Mouse (Mus musculus): ENCODE data around the gene Tcf7l2. TPM values are rescaled to one million over a fixed set of nuclear protein-coding genes. Genes with fewer than 3 reads are reported as not detected.

The Tcf7l2 gene
- polyA plus RNA-seq, 1 experiment, result 18.8 TPM

DNA sequence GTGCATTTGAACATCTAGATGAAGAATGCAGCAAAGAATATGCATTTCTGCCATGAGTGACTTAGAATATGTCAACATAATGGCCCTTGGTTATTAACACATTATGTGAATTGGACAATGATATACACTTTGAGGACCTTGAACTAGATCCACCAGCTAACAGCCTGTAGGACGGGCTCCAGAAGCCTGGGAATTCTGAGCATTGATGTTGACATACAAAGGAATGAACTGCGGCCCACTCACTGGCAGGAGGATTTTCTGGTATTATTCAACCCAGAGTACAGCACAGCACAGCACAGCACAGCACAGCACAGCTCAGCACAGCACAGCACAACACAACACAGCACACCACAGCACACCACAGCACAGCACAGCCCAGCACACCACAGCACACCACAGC, 104.1 kb downstream of the Tcf7l2 start:
- no peak for TF ChIP-seq CTCF (IDR thresholded peaks at IDR 0.05; ENCODE audit: low read depth, low read length)
- no peak for TF ChIP-seq POLR2A (IDR thresholded peaks at IDR 0.05; ENCODE audit: borderline replicate concordance, low read depth, low read length)
- H3K4me3 ChIP-seq (ENCODE audit: insufficient read depth, low read length), result no peak overlapping the region
- H3K27ac ChIP-seq (ENCODE audit: insufficient read depth, low read depth, low read length), result no peak overlapping the region
- no peaks in the 10 kb centered on the region for H3K4me1 ChIP-seq (ENCODE audit: control insufficient read depth, insufficient read depth, low read length)

DNA sequence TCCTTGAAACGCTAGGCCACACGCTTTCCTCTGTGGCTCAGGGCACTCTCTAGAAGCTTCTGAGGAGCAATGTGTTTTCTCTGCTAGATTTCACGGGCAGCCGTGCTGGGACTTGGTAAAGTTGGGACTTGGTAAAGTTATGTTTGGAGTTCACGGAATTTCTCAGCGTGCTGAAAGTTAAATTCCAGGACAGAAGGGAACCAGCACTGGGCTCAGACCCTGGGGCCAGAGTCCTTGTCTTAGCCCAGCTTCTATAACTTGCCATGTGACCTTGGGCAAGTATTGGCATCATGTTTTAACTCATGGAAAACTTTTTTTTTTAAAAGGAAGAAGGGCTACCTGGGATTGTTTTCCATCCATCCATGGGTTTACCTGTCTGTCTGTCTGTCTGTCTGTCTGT, 104.6 kb downstream of the Tcf7l2 start:
- H3K4me3 ChIP-seq (ENCODE audit: insufficient read depth, low read length), result no peak overlapping the region
- H3K27ac ChIP-seq (ENCODE audit: insufficient read depth, low read depth, low read length), result no peak overlapping the region
- TF ChIP-seq POLR2A (IDR thresholded peaks at IDR 0.05; ENCODE audit: borderline replicate concordance, low read depth, low read length) (no peak), CTCF (IDR thresholded peaks at IDR 0.05; ENCODE audit: low read depth, low read length) (no peak)
- no peaks in the 10 kb centered on the region for H3K4me1 ChIP-seq (ENCODE audit: control insufficient read depth, insufficient read depth, low read length)

DNA sequence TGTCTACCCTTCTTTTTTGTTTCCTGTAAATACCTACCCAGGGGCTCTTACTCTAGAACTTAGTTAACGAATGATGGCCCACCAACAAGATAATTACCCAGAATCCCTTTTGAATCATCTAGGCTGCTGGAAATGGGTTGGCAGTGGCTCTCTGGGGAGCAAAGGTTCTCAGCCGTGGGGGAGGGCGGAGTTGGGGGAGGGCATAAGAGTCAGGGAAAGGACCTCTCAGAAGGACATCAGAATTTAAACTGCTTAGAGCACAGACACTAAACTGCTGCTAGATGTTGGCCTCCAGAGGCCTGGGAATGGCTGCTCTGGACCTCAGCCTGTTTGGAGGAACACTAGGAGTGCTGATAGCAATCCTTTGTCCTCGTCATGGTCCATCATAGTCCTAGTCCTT, 105.4 kb downstream of the Tcf7l2 start:
- TF ChIP-seq CTCF (IDR thresholded peaks at IDR 0.05; ENCODE audit: low read depth, low read length) (no peak), POLR2A (IDR thresholded peaks at IDR 0.05; ENCODE audit: borderline replicate concordance, low read depth, low read length) (no peak)
- Histone ChIP-seq H3K4me3 (ENCODE audit: insufficient read depth, low read length) (no peak overlapping the region), H3K27ac (ENCODE audit: insufficient read depth, low read depth, low read length) (no peak overlapping the region), H3K4me1 (ENCODE audit: control insufficient read depth, insufficient read depth, low read length) (no peaks in the 10 kb centered on the region)

DNA sequence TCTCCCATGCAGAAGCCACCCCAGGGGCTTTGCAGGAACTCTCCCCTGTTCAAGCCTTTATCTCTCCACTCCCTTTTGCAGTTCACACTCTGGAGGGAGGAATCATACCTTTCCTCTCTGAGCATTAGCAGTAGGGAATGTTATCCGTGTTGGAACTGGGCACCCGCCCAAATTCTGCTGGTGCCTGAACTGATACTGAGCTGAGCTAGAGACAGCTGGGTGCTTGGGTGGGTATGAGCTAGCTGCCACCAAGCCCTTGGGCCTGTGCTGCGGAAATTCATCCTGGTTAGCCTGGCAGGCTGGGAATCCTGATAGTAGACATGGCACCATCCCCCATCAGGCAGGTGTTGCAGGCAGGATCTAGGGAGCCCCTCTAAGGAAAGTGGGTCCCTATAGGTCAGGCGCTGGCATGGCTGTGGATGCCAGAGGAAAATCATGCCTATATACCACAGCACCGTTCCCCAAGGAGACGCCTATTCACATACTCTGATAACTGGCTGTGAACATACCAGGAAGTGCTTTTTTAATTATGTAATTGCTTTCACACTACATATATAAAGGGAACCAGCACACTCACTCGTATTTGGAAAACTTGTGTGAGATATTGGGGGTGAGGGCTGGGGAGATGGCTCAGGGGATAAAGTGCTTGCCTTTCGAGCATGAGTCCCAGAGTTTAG, 108.9 kb downstream of the Tcf7l2 start:
- Histone ChIP-seq H3K4me3 (ENCODE audit: insufficient read depth, low read length) (no peak overlapping the region), H3K27ac (ENCODE audit: insufficient read depth, low read depth, low read length) (no peak overlapping the region), H3K4me1 (ENCODE audit: control insufficient read depth, insufficient read depth, low read length) (no peaks in the 10 kb centered on the region)
- no peak for TF ChIP-seq POLR2A (IDR thresholded peaks at IDR 0.05; ENCODE audit: borderline replicate concordance, low read depth, low read length)
- TF ChIP-seq CTCF (IDR thresholded peaks at IDR 0.05; ENCODE audit: low read depth, low read length), result no peak

DNA sequence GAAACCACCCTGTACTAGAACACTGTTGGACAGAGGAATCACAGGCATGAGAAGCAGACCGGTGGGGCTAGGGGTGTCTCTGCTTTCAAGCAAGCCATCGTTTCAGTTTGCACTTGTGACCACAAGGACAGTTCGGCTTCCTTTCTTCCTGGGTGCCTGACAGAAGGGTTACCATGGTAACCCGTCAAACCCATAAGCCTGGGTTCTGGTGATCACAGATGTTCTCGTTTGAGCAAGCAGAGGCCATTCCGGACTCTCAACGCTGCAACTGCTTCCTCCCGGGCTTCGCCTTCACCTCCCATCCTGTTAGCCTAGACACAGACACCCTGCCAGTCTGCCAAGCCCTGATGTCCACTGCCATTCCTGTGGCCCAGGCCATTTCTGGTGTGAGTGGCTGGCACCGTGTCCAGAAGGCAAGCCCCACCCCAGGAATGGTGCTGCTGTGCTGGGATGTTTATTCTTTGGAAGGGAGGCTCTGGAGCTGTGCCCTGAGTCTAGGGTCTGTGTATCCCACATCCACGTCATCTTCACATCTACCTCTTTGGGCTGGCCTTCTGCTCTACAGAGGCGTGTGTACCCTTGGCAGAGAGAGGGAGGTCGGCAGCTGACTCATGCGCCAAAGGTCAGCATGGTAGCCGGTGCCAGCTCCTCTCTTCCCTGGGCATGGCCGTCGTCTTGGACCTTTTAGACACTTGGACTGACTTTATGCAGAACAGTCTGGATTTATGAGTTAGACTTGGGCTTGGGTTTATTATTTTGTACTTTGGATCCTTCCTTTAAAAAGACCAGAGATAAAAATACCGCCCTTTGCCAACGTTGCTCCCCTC, 110.1 kb downstream of the Tcf7l2 start:
- no peak overlapping the region for H3K4me3 ChIP-seq (ENCODE audit: insufficient read depth, low read length)
- H3K27ac ChIP-seq (ENCODE audit: insufficient read depth, low read depth, low read length), result no peak overlapping the region
- TF ChIP-seq POLR2A (IDR thresholded peaks at IDR 0.05; ENCODE audit: borderline replicate concordance, low read depth, low read length) (no peak), CTCF (IDR thresholded peaks at IDR 0.05; ENCODE audit: low read depth, low read length) (no peak)
- H3K4me1 ChIP-seq (ENCODE audit: control insufficient read depth, insufficient read depth, low read length), result no peaks in the 10 kb centered on the region

DNA sequence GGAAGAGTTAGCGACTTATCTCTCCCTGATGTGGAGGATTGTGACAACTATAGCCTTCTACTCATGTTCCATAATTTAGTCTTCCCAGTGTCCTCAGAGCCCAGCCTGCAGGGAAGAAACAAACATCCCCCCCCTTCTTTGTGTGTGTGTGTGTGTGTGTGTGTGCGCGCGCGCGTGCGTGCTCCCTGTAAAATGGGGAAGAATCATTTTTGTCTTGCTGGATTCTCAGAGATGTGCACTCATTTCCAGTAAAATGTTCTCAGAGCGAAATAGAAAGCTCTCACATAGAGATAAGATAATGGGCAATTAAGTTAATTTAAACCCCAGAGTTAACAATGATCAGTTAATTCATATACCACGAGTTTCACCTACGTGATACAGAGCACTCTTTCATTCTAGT, 112.8 kb downstream of the Tcf7l2 start:
- H3K4me3 ChIP-seq (ENCODE audit: insufficient read depth, low read length), result no peak overlapping the region
- no peak for TF ChIP-seq POLR2A (IDR thresholded peaks at IDR 0.05; ENCODE audit: borderline replicate concordance, low read depth, low read length)
- TF ChIP-seq CTCF (IDR thresholded peaks at IDR 0.05; ENCODE audit: low read depth, low read length), result no peak
- no peak overlapping the region for H3K27ac ChIP-seq (ENCODE audit: insufficient read depth, low read depth, low read length)
- H3K4me1 ChIP-seq (ENCODE audit: control insufficient read depth, insufficient read depth, low read length), result no peaks in the 10 kb centered on the region

DNA sequence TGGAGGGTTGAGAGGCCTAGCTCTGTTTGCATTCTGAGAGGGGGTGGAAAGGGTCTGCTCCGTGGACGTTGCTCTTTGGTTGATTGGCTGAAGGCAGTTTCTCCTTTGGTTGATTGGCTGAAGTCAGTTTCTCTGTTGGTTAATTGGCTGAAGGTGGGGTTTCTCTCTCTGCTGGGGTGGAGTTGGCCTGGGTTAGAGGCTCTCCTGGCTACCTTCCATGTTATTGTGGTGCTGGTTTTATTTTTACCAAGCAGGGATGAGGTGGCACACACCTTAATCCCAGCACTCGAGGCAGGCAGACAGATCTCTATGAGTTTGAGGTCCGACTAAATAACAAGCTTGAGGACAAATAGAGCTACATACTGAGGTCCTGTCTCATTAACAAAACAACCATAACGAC, 114.0 kb downstream of the Tcf7l2 start:
- Histone ChIP-seq H3K27ac (ENCODE audit: insufficient read depth, low read depth, low read length) (no peak overlapping the region), H3K4me1 (ENCODE audit: control insufficient read depth, insufficient read depth, low read length) (no peaks in the 10 kb centered on the region), H3K4me3 (ENCODE audit: insufficient read depth, low read length) (no peak overlapping the region)
- TF ChIP-seq CTCF (IDR thresholded peaks at IDR 0.05; ENCODE audit: low read depth, low read length), result no peak

DNA sequence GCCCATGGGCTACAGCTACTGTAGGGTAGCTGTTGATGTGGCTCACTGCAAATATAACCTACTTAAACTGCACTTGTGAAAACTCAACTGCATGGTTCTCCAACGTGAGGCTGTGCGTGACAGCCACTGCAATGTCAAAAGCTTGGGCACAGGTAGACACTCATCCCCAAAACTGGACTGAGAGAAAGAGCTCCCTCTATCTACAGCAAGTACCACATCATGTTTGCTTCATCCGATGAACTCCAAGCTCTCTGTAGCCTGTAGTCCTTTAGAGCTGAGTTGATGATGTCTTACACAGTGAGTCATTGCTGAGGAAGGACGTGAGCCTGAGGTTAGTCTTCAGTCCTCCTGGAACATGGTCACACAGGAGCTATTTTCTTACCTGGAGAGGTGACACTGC, 115.7 kb downstream of the Tcf7l2 start:
- H3K4me1 ChIP-seq (ENCODE audit: control insufficient read depth, insufficient read depth, low read length), result peaks cover 1% of the 10 kb centered on the region; the same call in 1 of the 2 replicates
- no peak overlapping the region for H3K27ac ChIP-seq (ENCODE audit: insufficient read depth, low read depth, low read length)
- no peak for TF ChIP-seq CTCF (IDR thresholded peaks at IDR 0.05; ENCODE audit: low read depth, low read length)
- TF ChIP-seq POLR2A (IDR thresholded peaks at IDR 0.05; ENCODE audit: borderline replicate concordance, low read depth, low read length), result no peak
- H3K4me3 ChIP-seq (ENCODE audit: insufficient read depth, low read length), result no peak overlapping the region

DNA sequence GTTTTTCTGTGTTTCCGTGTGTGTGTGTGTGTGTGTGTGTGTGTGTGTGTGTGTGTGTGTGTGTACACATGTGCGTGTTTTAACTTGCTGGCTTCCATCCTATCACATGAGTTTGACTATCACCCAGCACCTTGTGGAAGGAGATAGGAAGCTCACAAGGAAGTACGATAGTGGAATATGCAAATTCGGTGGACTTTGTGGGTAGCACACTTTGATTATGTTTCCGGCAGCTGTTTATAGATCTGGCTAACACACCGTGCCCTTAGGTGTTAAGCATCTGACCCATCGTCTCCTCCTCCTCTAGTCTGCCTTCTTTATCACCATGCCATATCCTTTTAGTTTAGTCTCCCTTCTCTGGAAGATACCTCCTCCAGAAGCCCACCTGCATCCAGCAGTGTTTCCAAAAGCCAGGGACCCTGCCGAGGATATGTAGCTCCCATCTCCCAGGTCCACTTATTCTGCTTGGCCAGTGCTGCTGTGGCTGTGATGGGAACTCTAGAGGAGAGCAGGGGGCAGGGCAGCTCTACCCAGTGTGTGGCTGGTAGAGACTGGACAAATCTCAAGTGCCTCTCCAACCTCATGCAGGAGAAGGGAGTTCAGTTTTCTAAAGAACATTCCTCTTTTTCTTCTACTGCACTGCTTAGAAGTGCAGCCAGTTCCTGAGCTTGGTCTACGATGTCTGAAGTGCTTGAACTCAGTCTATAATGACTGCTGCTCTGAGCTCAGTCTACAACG, 118.6 kb downstream of the Tcf7l2 start:
- no peak overlapping the region for H3K27ac ChIP-seq (ENCODE audit: insufficient read depth, low read depth, low read length)
- TF ChIP-seq POLR2A (IDR thresholded peaks at IDR 0.05; ENCODE audit: borderline replicate concordance, low read depth, low read length), result no peak
- no peak for TF ChIP-seq CTCF (IDR thresholded peaks at IDR 0.05; ENCODE audit: low read depth, low read length)
- H3K4me1 ChIP-seq (ENCODE audit: control insufficient read depth, insufficient read depth, low read length), result peaks cover 12% of the 10 kb centered on the region

DNA sequence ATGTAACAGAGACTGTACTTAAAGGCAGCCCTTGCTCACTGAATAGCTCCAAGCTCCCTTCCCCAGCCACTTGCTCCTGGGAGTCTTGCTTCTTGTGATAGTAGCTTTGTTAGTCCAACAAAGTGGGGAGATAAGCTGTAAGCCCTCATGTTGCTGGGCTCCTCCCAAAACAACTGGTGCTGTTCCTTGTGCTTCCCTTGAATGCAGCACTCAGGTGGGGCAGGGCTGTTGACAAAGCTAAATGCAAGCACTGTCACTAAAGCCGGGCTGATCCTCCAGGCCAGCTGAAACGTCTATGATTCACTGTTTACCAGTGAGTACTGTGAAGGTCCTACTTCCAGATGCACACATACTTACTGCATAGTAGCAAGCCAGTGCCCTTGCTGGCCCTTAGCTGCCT, 120.1 kb downstream of the Tcf7l2 start:
- no peak overlapping the region for H3K4me3 ChIP-seq (ENCODE audit: insufficient read depth, low read length)
- H3K27ac ChIP-seq (ENCODE audit: insufficient read depth, low read depth, low read length), result no peak overlapping the region
- H3K4me1 ChIP-seq (ENCODE audit: control insufficient read depth, insufficient read depth, low read length), result peaks cover 24% of the 10 kb centered on the region
- TF ChIP-seq POLR2A (IDR thresholded peaks at IDR 0.05; ENCODE audit: borderline replicate concordance, low read depth, low read length) (no peak), CTCF (IDR thresholded peaks at IDR 0.05; ENCODE audit: low read depth, low read length) (no peak)

More for the DNA sequence above, 118.6 kb downstream of the Tcf7l2 start:
- H3K4me3 ChIP-seq (ENCODE audit: insufficient read depth, low read length), result no peak overlapping the region
